Mouse (Mus musculus) erythroblast, embryonic 14.5 days (primary cell): ENCODE measurements at regions not wholly inside any gene's neighbourhood (a gene's known extent, or its start where the extent isn't known, plus 50 kb on each side); places are given as distances from the start of the nearest gene placed in this dataset.

Experiments
- H3K27me3 ChIP-seq: 2 replicates; pipeline ENCODE4 v1.6.1; 2012; ENCODE audit warnings: inconsistent platforms; ENCODE audit not compliant: control insufficient read depth
- H3K36me3 ChIP-seq: 2 replicates; pipeline ENCODE4 v1.6.1; 2012; ENCODE audit warnings: mild to moderate bottlenecking, inconsistent platforms; ENCODE audit not compliant: control insufficient read depth
- H3K4me1 ChIP-seq: 2 replicates; pipeline ENCODE4 v1.6.1; 2012; ENCODE audit warnings: inconsistent platforms; ENCODE audit not compliant: control insufficient read depth
- H3K4me3 ChIP-seq: replicated peaks from 2 replicates; pipeline ENCODE3; 2012; ENCODE audit warnings: moderate library complexity, mild to moderate bottlenecking, inconsistent platforms
- H3K9me3 ChIP-seq: 2 replicates; pipeline ENCODE4 v1.6.1; 2012; ENCODE audit warnings: low read length, inconsistent platforms, mixed read lengths; ENCODE audit not compliant: control insufficient read depth
- GATA1 ChIP-seq: IDR thresholded peaks from 2 replicates; pipeline ENCODE4 v1.6.1; 2012; ENCODE audit warnings: low read length, inconsistent platforms, mixed read lengths
- TAL1 ChIP-seq: IDR thresholded peaks from 3 replicates; pipeline ENCODE4 v1.6.1; 2012; ENCODE audit warnings: low read length, inconsistent platforms, mixed read lengths

GRCm38 (mm10) chr8:92506906-92507305 is 149.5 kb downstream of the Irx5 start:
- Histone ChIP-seq H3K4me1 (no peaks in the 10 kb centered on the region), H3K36me3 (no peaks in the 10 kb centered on the region), H3K4me3 (no peak overlapping the region), H3K9me3 (peaks cover 7% of the 10 kb centered on the region; the same call in 1 of the 2 replicates), H3K27me3 (no peaks in the 10 kb centered on the region)
- TF ChIP-seq GATA1: no peak
- TF ChIP-seq TAL1: no peak

DNA sequence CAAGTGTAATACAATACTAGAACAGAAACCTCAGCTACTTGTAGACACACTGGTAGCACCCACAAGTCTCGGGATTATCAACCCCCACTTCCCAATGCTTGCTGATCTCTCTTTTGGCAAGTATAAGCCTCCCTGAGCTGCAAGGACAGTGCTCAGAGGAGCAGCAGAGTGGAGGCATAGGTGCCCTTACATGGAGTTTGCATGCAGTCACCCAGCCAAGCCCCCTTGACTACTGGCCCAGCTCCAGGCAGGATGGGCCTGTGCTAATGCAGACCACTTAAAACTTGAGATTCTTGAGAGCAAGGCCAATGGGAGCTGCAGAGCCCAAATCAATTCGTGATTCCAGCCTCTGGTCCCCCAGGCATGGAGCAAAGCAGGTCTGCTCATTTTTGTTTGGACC is 158.0 kb downstream of the Irx5 start:
- Histone ChIP-seq H3K27me3 (no peaks in the 10 kb centered on the region), H3K9me3 (peaks cover 11% of the 10 kb centered on the region; the same call in 1 of the 2 replicates), H3K4me3 (no peak overlapping the region), H3K4me1 (no peaks in the 10 kb centered on the region), H3K36me3 (no peaks in the 10 kb centered on the region)
- TF ChIP-seq TAL1: no peak
- TF ChIP-seq GATA1: no peak

- no peak for TF ChIP-seq GATA1
- no peak for TF ChIP-seq TAL1
These were observed 156.1 kb upstream of the Irx6 start for GRCm38 (mm10) chr8:92518031-92518430.

GRCm38 (mm10) chr8:92518486-92518885 is 155.6 kb upstream of the Irx6 start:
- H3K9me3 ChIP-seq: peaks cover 2% of the 10 kb centered on the region; the same call in 1 of the 2 replicates
- H3K36me3 ChIP-seq: no peaks in the 10 kb centered on the region
- no peaks in the 10 kb centered on the region for H3K27me3 ChIP-seq
- H3K4me1 ChIP-seq: no peaks in the 10 kb centered on the region
- TF ChIP-seq GATA1: no peak
- TF ChIP-seq TAL1: no peak
- H3K4me3 ChIP-seq: no peak overlapping the region

More at GRCm38 (mm10) chr8:92518031-92518430, 156.1 kb upstream of the Irx6 start:
- H3K4me1 ChIP-seq: no peaks in the 10 kb centered on the region
- peaks cover 2% of the 10 kb centered on the region; the same call in 1 of the 2 replicates for H3K9me3 ChIP-seq
- no peak overlapping the region for H3K4me3 ChIP-seq
- H3K36me3 ChIP-seq: no peaks in the 10 kb centered on the region
- H3K27me3 ChIP-seq: no peaks in the 10 kb centered on the region

DNA sequence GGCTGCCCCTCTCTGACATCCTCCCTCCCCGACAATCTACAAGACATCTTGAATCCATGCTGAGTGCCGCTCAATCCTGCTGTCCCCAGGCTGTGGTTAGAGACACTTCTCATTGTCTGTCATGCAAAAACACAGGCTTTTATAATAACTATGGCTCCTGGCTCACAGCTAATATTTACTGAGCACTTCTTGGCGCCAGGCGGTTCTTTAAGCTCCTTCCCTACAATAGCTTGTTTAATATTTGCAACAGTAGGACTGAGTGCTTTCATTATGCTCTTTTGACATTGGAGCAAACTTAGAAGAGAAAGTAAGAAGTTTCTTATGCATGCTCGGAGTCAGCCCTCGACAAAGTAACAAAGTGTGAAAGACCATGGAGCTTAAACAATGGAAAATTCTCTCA is 151.6 kb upstream of the Irx6 start:
- Histone ChIP-seq H3K9me3 (peaks cover 2% of the 10 kb centered on the region; the same call in 1 of the 2 replicates), H3K27me3 (no peaks in the 10 kb centered on the region), H3K4me3 (no peak overlapping the region), H3K36me3 (no peaks in the 10 kb centered on the region), H3K4me1 (no peaks in the 10 kb centered on the region)
- no peak for TF ChIP-seq TAL1

GRCm38 (mm10) chr8:92529756-92530155 is 144.3 kb upstream of the Irx6 start:
- H3K4me1 ChIP-seq: no peaks in the 10 kb centered on the region
- no peaks in the 10 kb centered on the region for H3K36me3 ChIP-seq
- no peaks in the 10 kb centered on the region for H3K9me3 ChIP-seq
- no peak overlapping the region for H3K4me3 ChIP-seq
- H3K27me3 ChIP-seq: no peaks in the 10 kb centered on the region
- TF ChIP-seq GATA1: no peak
- no peak for TF ChIP-seq TAL1

DNA sequence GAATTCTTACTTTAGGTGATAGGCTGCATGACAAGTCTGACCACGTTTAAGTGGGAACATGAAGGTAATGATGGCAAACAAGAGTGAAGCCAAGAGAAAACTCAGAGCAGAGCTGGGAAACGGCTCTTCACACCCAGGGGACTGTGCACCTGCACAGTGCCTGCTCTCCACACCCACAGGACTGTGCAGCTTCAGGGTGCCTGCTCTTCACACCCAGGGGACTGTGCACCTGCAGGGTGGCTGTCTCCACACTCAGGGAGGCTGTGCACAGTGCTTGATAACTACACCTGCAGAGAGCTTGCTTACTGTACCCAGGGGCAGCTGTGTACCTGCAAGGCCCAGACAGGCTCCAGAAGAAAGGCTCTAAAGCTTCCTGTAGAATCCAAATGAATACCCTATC is 133.5 kb upstream of the Irx6 start:
- H3K36me3 ChIP-seq: no peaks in the 10 kb centered on the region
- no peaks in the 10 kb centered on the region; the same call in 1 of the 2 replicates for H3K9me3 ChIP-seq
- H3K4me3 ChIP-seq: no peak overlapping the region
- TF ChIP-seq GATA1 (no peak), TAL1 (no peak)
- no peaks in the 10 kb centered on the region for H3K4me1 ChIP-seq
- no peaks in the 10 kb centered on the region for H3K27me3 ChIP-seq

DNA sequence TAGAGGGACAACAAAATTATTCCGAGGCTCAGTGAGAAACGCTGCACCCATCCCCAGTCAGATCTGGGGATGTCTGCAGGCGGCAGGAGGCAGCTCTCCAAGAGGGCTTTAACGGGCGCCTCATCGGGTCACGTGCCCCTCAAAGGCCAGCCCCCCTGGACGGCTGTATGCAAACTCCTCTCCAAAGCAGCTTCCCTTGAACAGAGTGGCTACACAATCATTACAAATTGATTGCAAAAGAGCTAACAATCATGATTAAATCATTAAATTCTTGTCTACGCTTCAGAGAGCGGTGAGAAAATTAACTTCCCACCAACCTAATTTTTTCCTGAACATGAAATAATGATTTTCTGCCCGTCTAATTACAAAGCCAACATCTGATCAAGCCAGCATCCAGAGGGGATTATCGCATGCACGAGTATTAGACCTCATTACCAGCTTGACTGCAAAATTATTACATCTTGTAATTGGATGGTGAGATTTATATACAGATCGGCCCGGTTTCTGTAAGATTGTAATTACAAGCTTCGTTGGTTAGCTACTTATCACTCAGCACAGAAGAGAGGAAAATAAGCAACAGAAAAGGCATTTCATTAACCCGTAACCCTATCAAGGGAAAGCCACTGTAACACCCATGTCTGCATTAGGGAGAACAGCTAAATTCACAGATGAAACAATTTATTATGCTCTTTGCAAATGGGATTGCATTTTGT is 128.6 kb upstream of the Irx6 start:
- TF ChIP-seq TAL1: no peak
- no peak for TF ChIP-seq GATA1
- Histone ChIP-seq H3K4me3 (no peak overlapping the region), H3K36me3 (no peaks in the 10 kb centered on the region), H3K27me3 (no peaks in the 10 kb centered on the region), H3K4me1 (no peaks in the 10 kb centered on the region), H3K9me3 (no peaks in the 10 kb centered on the region)

DNA sequence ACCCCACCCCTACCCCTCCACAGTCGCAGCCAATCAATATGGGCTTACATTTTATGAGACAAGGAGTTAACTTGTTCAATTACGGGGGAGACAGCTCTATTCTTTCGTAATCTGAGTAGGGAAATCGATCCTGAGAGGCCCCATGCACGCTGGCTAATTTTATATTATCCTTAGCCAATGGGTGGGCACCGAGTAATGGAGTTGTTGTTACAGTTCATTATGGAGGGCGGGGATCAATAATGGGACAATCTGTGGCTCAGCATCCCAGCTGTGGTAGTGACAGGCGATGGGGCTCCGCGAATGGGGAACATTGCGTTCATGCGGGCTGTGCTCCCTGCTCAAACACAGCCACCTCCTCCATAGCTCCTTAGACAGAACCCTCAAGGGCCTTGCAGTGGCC is 118.9 kb upstream of the Irx6 start:
- H3K4me1 ChIP-seq: no peaks in the 10 kb centered on the region
- H3K27me3 ChIP-seq: no peaks in the 10 kb centered on the region
- TF ChIP-seq TAL1 (no peak), GATA1 (no peak)
- no peaks in the 10 kb centered on the region for H3K9me3 ChIP-seq
- no peak overlapping the region for H3K4me3 ChIP-seq
- H3K36me3 ChIP-seq: no peaks in the 10 kb centered on the region

- Histone ChIP-seq H3K4me3 (no peak overlapping the region), H3K27me3 (no peaks in the 10 kb centered on the region), H3K36me3 (no peaks in the 10 kb centered on the region), H3K4me1 (no peaks in the 10 kb centered on the region), H3K9me3 (no peaks in the 10 kb centered on the region)
- TF ChIP-seq TAL1 (no peak), GATA1 (no peak)
These were observed 118.5 kb upstream of the Irx6 start for GRCm38 (mm10) chr8:92555631-92556030.
